Mouse (Mus musculus) limb, embryonic 12.5 days (tissue): Measurements from ENCODE around the gene Lcn12. TPM values are rescaled to one million over a fixed set of nuclear protein-coding genes. Genes with fewer than 3 reads are reported as not detected.
A peak's percentile ranks its signal among the peaks of the same experiment; 100 is the strongest.

Experiments
- ATAC-seq: fragments of 200-750 bp; cut with Nextera tagmentation; 2 replicates; pipeline ENCODE4 v1.8.0; 2017; ENCODE audit warnings: low read depth, moderate TSS enrichment; ENCODE audit not compliant: insufficient number of reproducible peaks, insufficient read depth, low FRiP score, low TSS enrichment
- H3K27ac ChIP-seq: fragments of 300-500 bp; sonication (generic); 2 replicates; pipeline ENCODE4 v1.5.1; 2016; ENCODE audit warnings: mild to moderate bottlenecking, moderate library complexity
- H3K27me3 ChIP-seq: fragments of 300-500 bp; sonication (generic); 2 replicates; pipeline ENCODE4 v1.6.1; 2016; ENCODE audit warnings: mild to moderate bottlenecking, moderate library complexity
- H3K36me3 ChIP-seq: fragments of 300-500 bp; sonication (generic); 2 replicates; pipeline ENCODE4 v1.6.1; 2016; ENCODE audit warnings: mild to moderate bottlenecking, moderate library complexity
- H3K4me1 ChIP-seq: fragments of 300-500 bp; sonication (generic); replicated peaks from 2 replicates; pipeline ENCODE4 v1.6.1; 2016
- H3K4me2 ChIP-seq: fragments of 300-500 bp; sonication (generic); 2 replicates; pipeline ENCODE4 v1.6.1; 2016; ENCODE audit warnings: mild to moderate bottlenecking, moderate library complexity
- H3K4me3 ChIP-seq: fragments of 300-500 bp; sonication (generic); replicated peaks from 2 replicates; pipeline ENCODE4 v1.5.1; 2016; ENCODE audit warnings: mild to moderate bottlenecking
- H3K9ac ChIP-seq: fragments of 300-500 bp; sonication (generic); replicated peaks from 2 replicates; pipeline ENCODE4 v1.6.1; 2016; ENCODE audit warnings: mild to moderate bottlenecking, moderate library complexity
- H3K9me3 ChIP-seq: fragments of 300-500 bp; sonication (generic); 2 replicates; pipeline ENCODE4 v1.6.1; 2016; ENCODE audit warnings: mild to moderate bottlenecking, moderate library complexity
- WGBS: fragments of 180-500 bp; shearing (Covaris S2); methylation state at CpG from one replicate; pipeline ENCODE4 v1.1.7; 2016; 5-methylcytosine and 5-hydroxymethylcytosine counted together
- polyA plus RNA-seq: library from polyadenylated mRNA; unstranded; fragments of >200 nt; fragmentation: Nextera tagmentation; extraction: Ambion mirVana; gene quantifications from 2 replicates; pipeline ENCODE4 v1.2.1, GENCODE M21; 2016

Lcn12 gene
- polyA plus RNA-seq, 1 experiment from 2014 or later = not detected

- Histone ChIP-seq H3K4me2 (no peak overlapping the region), H3K9ac (no peak overlapping the region), H3K27ac (no peak overlapping the region), H3K4me1 (peaks cover 15% of the 10 kb centered on the region), H3K27me3 (no peaks in the 10 kb centered on the region), H3K9me3 (no peaks in the 10 kb centered on the region), H3K4me3 (no peak overlapping the region), H3K36me3 (peaks cover 33% of the 10 kb centered on the region)
- 73% methylated on average over 1 of the region's 1 CpGs for WGBS
- no peak for ATAC-seq
These were observed 11.3 kb upstream of the Lcn12 start for GRCm38 (mm10) chr2:25505000-25505399.

GRCm38 (mm10) chr2:25504538-25504937, 10.8 kb upstream of the Lcn12 start:
- Histone ChIP-seq H3K36me3 (peaks cover 33% of the 10 kb centered on the region), H3K9me3 (no peaks in the 10 kb centered on the region), H3K9ac (no peak overlapping the region), H3K4me1 (peaks cover 15% of the 10 kb centered on the region), H3K4me3 (no peak overlapping the region), H3K27me3 (no peaks in the 10 kb centered on the region), H3K27ac (no peak overlapping the region), H3K4me2 (no peak overlapping the region)
- ATAC-seq = no peak
- WGBS = 94% methylated on average over 19 of the region's 19 CpGs

GRCm38 (mm10) chr2:25502726-25503125, 9.0 kb upstream of the Lcn12 start:
- Histone ChIP-seq H3K27ac (no peak overlapping the region), H3K36me3 (peaks cover 33% of the 10 kb centered on the region), H3K9me3 (no peaks in the 10 kb centered on the region), H3K4me3 (no peak overlapping the region), H3K4me1 (peaks cover 17% of the 10 kb centered on the region), H3K4me2 (no peak overlapping the region), H3K9ac (no peak overlapping the region), H3K27me3 (no peaks in the 10 kb centered on the region)
- WGBS = 80% methylated on average over 3 of the region's 3 CpGs
- ATAC-seq = no peak

- 77% methylated on average over 20 of the region's 20 CpGs for WGBS
- peak within 1 kb of the TSS; percentile 83 for H3K4me3 ChIP-seq
- H3K4me1 ChIP-seq = peaks cover 15% of the 10 kb centered on the region
- no peak for ATAC-seq
- H3K4me2 ChIP-seq = peak within 1 kb of the TSS; percentile 92
- no peaks in the 10 kb centered on the region for H3K27me3 ChIP-seq
- no peaks in the 10 kb centered on the region for H3K9me3 ChIP-seq
- peaks cover 33% of the 10 kb centered on the region for H3K36me3 ChIP-seq
- peak within 1 kb of the TSS; percentile 60; the same call in 1 of the 2 replicates for H3K27ac ChIP-seq
- peak within 1 kb of the TSS; percentile 92 for H3K9ac ChIP-seq
These were observed 8.1 kb upstream of the Lcn12 start, which contains the start of gene C8g for GRCm38 (mm10) chr2:25501593-25502486. Gene C8g (minus strand): TSS chr2:25501719.

DNA sequence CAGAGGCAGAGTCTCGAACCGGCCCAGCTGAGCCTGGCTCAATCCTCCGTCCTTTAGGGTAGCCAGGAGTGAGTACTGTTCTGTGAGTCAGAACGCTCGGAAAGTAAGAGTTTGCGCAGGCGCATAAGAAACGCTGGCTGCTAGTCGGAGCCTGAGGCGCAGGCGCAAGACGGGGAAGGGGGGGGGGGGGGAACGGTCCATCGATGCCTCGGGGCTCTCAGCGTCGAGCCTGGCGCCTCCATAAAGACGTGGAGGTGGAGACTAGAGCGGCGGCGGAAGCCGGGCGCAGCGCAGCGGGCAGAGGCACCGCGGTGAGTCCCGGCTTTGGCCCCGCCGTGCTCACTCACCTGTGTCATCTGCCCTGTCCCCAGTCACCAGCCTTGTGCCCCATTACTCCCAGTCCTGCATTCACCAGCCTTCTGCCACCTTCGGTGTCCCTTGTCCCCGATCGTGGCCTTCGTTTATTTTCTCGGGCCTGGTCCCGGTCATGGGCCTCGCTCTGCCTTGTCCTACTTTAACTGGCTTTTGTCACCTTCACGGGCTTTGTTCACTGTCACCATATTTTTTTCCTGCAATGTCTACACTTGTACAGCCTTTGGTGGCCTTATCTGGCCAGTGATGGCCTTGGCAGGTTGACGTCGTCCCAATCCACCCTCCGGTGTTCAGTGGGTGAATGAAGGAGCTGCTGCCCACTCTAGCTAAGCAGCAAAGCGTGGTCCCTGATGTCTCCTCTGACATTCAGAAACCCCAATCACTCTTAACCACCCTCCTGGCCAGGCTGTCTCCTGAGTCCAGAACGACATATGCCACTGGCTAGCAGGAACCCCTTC, 7.1 kb upstream of the Lcn12 start, which contains the start of gene Fbxw5:
TSS of gene Fbxw5 (plus strand) at position 175 of the 830 bp plus-strand sequence.
- no peaks in the 10 kb centered on the region for H3K27me3 ChIP-seq
- no peaks in the 10 kb centered on the region for H3K9me3 ChIP-seq
- H3K27ac ChIP-seq = peak within 1 kb of the TSS; percentile 60; the same call in 1 of the 2 replicates
- H3K36me3 ChIP-seq = peaks cover 33% of the 10 kb centered on the region
- 2% methylated on average over 42 of the region's 44 CpGs for WGBS
- peak within 1 kb of the TSS; percentile 92 for H3K4me2 ChIP-seq
- peak; percentile 74 for ATAC-seq
- H3K4me1 ChIP-seq = peaks cover 15% of the 10 kb centered on the region
- H3K9ac ChIP-seq = peak within 1 kb of the TSS; percentile 92
- H3K4me3 ChIP-seq = peak within 1 kb of the TSS; percentile 83

GRCm38 (mm10) chr2:25500071-25500575, 6.4 kb upstream of the Lcn12 start:
- Histone ChIP-seq H3K4me2 (peak overlapping the region; percentile 92), H3K36me3 (peaks cover 28% of the 10 kb centered on the region), H3K4me3 (peak overlapping the region; percentile 83), H3K27ac (peak overlapping the region; percentile 42; the same call in 1 of the 2 replicates), H3K9ac (peak overlapping the region; percentile 44; the same call in 1 of the 2 replicates), H3K4me1 (peaks cover 15% of the 10 kb centered on the region), H3K27me3 (no peaks in the 10 kb centered on the region), H3K9me3 (no peaks in the 10 kb centered on the region)
- peak; percentile 45; the same call in 1 of the 2 replicates for ATAC-seq
- 68% methylated on average over 6 of the region's 6 CpGs for WGBS

DNA sequence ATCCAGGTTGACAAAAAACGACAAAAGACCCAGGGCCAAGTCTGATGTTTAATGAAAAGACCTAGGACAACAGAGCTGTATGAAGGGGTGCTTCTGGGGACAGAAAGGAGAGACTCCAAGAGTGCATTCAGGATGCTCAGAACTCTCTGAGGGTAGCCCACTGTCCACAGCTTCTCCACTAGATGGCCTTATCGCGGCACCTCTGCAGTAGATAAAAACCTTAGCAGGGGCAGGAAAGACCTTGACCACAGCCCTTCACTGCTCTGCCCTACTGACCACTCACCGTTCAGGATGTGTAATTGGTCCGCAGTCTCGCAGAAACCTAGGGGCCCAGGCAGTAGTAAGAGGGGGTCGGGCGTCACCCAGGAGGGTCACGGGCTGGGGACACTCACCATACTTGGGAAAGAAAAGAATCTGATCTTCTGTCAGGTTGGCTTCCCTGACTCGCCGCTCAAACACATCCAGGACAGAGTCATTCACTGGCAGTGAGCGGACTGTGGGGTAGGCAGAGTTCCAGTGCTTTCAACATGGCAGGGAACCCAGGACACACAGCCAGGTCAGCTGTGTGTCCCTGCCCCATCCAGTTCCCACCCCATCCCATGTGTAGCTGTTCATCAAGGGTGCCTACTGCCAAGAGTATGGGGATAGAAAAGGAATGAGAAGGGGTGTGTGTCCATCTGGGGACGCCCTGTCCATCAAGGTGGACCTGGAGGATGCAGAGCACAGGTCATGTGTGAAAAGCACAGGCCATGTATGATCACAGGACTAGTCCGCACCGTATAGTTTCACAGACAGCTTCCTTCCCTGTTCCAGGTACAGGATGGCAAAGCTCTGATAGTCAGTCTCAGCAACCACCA, 5.1 kb upstream of the Lcn12 start:
- Histone ChIP-seq H3K9me3 (no peaks in the 10 kb centered on the region), H3K4me1 (peaks cover 15% of the 10 kb centered on the region), H3K27me3 (no peaks in the 10 kb centered on the region), H3K4me2 (no peak overlapping the region), H3K27ac (no peak overlapping the region), H3K4me3 (no peak overlapping the region), H3K36me3 (peaks cover 16% of the 10 kb centered on the region), H3K9ac (no peak overlapping the region)
- WGBS = 72% methylated on average over 15 of the region's 15 CpGs
- no peak for ATAC-seq

- H3K9ac ChIP-seq = no peak overlapping the region
- H3K4me3 ChIP-seq = no peak overlapping the region
- peaks cover 15% of the 10 kb centered on the region for H3K4me1 ChIP-seq
- WGBS = 51% methylated on average over 6 of the region's 6 CpGs
- H3K9me3 ChIP-seq = no peaks in the 10 kb centered on the region
- peak overlapping the region; percentile 56 for H3K27ac ChIP-seq
- no peak for ATAC-seq
- no peak overlapping the region for H3K4me2 ChIP-seq
- H3K27me3 ChIP-seq = no peaks in the 10 kb centered on the region
- H3K36me3 ChIP-seq = peaks cover 7% of the 10 kb centered on the region; the same call in 1 of the 2 replicates
These were observed 4.3 kb upstream of the Lcn12 start for GRCm38 (mm10) chr2:25497846-25498575.

- Histone ChIP-seq H3K27ac (no peak overlapping the region), H3K9ac (no peak overlapping the region), H3K27me3 (no peaks in the 10 kb centered on the region), H3K4me1 (peaks cover 7% of the 10 kb centered on the region), H3K4me2 (no peak overlapping the region), H3K9me3 (no peaks in the 10 kb centered on the region), H3K36me3 (no peaks in the 10 kb centered on the region), H3K4me3 (no peak overlapping the region)
- no peak for ATAC-seq
- 45% methylated on average over 4 of the region's 4 CpGs for WGBS
These were observed 2.8 kb upstream of the Lcn12 start for GRCm38 (mm10) chr2:25496462-25496861.

DNA sequence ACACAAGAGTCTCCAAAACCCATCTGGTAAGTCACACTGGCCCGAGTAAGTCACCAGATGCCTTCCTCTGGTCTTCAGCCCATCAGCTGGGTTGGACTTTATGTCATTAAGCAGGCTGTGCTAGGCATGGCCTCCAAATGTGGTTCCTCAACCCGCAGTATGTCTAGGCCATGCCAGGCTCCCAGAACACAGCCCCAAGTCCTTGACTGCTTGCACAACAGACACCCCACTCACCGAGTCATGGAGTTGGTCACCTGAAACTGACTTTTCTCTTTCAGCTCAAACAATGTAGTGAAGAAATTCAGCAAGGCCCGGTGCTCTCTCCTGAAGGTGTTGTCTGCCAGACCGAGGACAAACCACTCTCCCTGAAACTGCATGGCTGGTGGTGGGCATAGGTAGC, 723 bp downstream of the Lcn12 start:
- Histone ChIP-seq H3K9me3 (no peaks in the 10 kb centered on the region), H3K4me1 (no peaks in the 10 kb centered on the region), H3K27me3 (no peaks in the 10 kb centered on the region), H3K9ac (no peak overlapping the region), H3K27ac (no peak overlapping the region), H3K36me3 (no peaks in the 10 kb centered on the region), H3K4me3 (no peak overlapping the region), H3K4me2 (no peak overlapping the region)
- no peak for ATAC-seq
- 81% methylated on average over 5 of the region's 5 CpGs for WGBS
